Mouse (Mus musculus): ENCODE measurements around the gene Trp53inp2. TPM values are rescaled to one million over a fixed set of nuclear protein-coding genes. Genes with fewer than 3 reads are reported as not detected.

Trp53inp2 gene
- total RNA-seq, 2 experiments from 2014 or later = 433 to 445 TPM

DNA sequence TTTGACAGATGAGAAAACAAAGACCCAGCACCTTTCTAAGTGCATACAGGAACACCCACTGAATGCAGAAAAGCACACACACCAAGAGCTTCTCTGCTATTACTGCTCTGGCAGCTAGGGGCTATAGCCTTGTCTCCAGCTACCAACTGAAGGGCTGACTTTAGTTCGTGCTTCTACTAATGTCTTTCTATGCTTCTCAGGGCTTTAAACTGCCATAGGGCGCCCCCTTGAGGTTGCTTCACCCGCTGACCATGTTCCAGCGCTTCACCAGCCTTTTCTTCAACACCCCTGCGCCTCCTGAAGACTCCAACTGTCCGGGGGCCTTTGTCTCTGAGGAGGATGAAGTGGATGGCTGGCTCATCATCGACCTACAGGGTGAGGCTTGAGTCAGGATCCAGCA is 4.2 kb downstream of the Trp53inp2 start:
- DNase-seq = peak; percentile 84 to 90

- DNase-seq = no peak
Measured at GRCm38 (mm10) chr2:155385731-155386533, 5.1 kb downstream of the Trp53inp2 start.

DNA sequence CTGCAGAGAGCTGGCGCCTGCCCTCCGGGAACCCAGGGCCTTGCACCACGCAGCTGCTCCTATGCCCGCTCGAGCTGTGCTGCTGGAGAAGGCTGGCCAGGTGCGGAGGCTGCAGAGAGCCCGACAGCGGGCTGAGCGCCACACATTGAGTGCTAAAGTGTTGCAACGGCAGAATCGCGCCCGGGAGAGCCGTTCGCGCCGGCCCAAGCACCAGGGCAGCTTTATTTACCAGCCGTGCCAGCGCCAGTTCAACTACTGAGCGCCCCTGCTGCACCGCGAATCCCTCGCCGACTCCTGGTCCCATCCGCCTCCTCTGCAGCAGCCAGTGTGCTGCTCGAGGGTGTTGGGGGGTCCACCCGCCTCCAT is 5.7 kb downstream of the Trp53inp2 start:
- peak in 1 of 2 experiments; percentile 28 for DNase-seq

GRCm38 (mm10) chr2:155387052-155387451 is 6.2 kb downstream of the Trp53inp2 start:
- DNase-seq = no peak

- peak; percentile 34 to 46 for DNase-seq
Measured at GRCm38 (mm10) chr2:155388573-155388972, 7.7 kb downstream of the Trp53inp2 start.

DNA sequence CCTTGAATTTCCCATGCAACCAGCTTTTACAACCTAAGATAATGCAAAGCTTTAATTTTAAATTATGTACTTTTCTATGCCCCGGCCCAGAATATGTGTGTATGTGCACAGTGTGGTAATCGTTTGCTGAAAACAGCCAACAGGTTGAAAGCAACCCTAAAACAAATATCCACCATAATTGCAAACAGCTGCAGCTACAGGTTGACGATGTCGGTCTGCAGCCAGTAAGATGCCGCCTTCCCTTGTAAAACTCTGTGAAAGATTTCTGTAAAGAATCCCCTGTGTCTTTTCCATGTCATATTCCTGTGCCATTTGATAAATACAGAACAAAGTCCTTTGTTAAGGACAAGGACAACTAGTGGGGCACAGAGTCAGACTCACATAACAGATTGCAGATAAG is 13.7 kb downstream of the Trp53inp2 start:
- DNase-seq = no peak

GRCm38 (mm10) chr2:155400276-155400675 is 19.4 kb downstream of the Trp53inp2 start:
- peak in 1 of 2 experiments; percentile 54 for DNase-seq

- no peak for DNase-seq
Measured at GRCm38 (mm10) chr2:155401926-155402325, 21.1 kb downstream of the Trp53inp2 start.

DNA sequence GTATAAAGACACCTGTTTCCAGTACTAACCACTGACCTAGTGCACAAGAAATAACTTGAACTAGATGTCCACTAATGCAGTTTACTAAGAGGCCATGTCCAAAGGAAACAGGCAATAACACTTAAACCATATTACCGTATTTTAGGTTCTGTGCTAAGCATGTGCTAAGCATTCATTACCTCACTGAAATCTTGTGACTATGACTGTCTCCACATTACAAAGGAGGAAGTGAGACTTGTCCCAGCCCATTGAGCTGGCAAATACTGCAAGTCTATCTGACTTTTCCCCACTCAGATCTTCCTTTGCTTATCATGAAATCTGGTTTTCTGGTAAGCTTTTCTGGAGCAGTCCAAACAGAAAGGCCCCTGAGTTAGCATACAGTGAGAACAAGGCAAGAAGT is 23.8 kb downstream of the Trp53inp2 start:
- peak in 1 of 2 experiments; percentile 41 for DNase-seq

GRCm38 (mm10) chr2:155420911-155421310 is 40.1 kb downstream of the Trp53inp2 start:
- DNase-seq = no peak

GRCm38 (mm10) chr2:155436445-155436844 is 55.6 kb downstream of the Trp53inp2 start:
- no peak for DNase-seq

Small RNA genes within 50 kb of the gene (microRNA-seq; reads per million reads assigned to microRNA genes)
- 0 reads per million in 2 experiments for gene Mir695

Other genes with a start within 250 kb of the Trp53inp2 start
- gene Itch, start 247.6 kb upstream of the Trp53inp2 start, total RNA-seq (2021) = 10 to 100 TPM; 22.9 to 27.0 TPM
- 100 to 1,000 TPM; 138 to 161 TPM for gene Dynlrb1, start 144.5 kb upstream of the Trp53inp2 start, total RNA-seq (2021)
- 100 to 1,000 TPM; 727 to 753 TPM for gene Map1lc3a, start 104.8 kb upstream of the Trp53inp2 start, total RNA-seq (2021)
- 10 to 100 TPM; 24.0 to 27.0 TPM for gene Pigu, start 23.6 kb upstream of the Trp53inp2 start, total RNA-seq (2021)
- 10 to 100 TPM; 20.6 to 23.4 TPM for gene Ncoa6, start 92.8 kb downstream of the Trp53inp2 start, total RNA-seq (2021)
- gene Acss2, start 136.9 kb downstream of the Trp53inp2 start, total RNA-seq (2021) = 10 to 100 TPM; 32.1 to 42.2 TPM
- under 1 TPM; 0.52 to 0.59 TPM for gene Ggt7, start 137.2 kb downstream of the Trp53inp2 start, total RNA-seq (2021)
- 10 to 100 TPM; 14.4 to 15.6 TPM for gene Gss, start 211.8 kb downstream of the Trp53inp2 start, total RNA-seq (2021)
- gene Myh7b, start 230.2 kb downstream of the Trp53inp2 start, total RNA-seq (2021) = 10 to 100 TPM; 23.0 to 30.1 TPM